Mouse (Mus musculus): ENCODE results near the gene Mdm2. TPM values are rescaled to one million over a fixed set of nuclear protein-coding genes. Genes with fewer than 3 reads are reported as not detected.
A peak's percentile ranks its signal among the peaks of the same experiment; 100 is the strongest.

Gene Mdm2
- polyA plus RNA-seq, 1 experiment from 2014 or later, result 14.8 TPM

GRCm38 (mm10) chr10:117684298-117685170 is 26.0 kb downstream of the Mdm2 start:
- WGBS, result 82% methylated on average over 19 of the region's 19 CpGs

GRCm38 (mm10) chr10:117683734-117684037 is 26.9 kb downstream of the Mdm2 start:
- 0 out of 2 replicates have a peak, but pooled peaks cover 2% of the 10 kb centered on the region for H3K36me3 ChIP-seq (ENCODE audit: control insufficient read depth, insufficient read depth, low read length)
- H3K27ac ChIP-seq (replicated peaks), result no peak overlapping the region
- ATAC-seq (ENCODE audit: low FRiP score, low TSS enrichment) (no peak), DNase-seq (ENCODE audit: low spot score) (no peak)
- no peaks in the 10 kb centered on the region for H3K9me3 ChIP-seq (ENCODE audit: control insufficient read depth, low read length)
- no peak overlapping the region for H3K4me2 ChIP-seq (replicated peaks; ENCODE audit: low read depth)
- TF ChIP-seq CTCF (IDR thresholded peaks at IDR 0.05; ENCODE audit: low read depth) (no peak), EP300 (optimal IDR thresholded peaks at IDR 0.05) (no peak)
- no peak overlapping the region for H3K4me3 ChIP-seq (ENCODE audit: low read depth, low read length)
- H3K9ac ChIP-seq (ENCODE audit: low read length), result no peak overlapping the region
- H3K4me1 ChIP-seq (replicated peaks; ENCODE audit: control insufficient read depth, insufficient read depth), result no peaks in the 10 kb centered on the region
- H3K27me3 ChIP-seq (ENCODE audit: control insufficient read depth, insufficient read depth, low read length), result no peaks in the 10 kb centered on the region
- 88% methylated on average over 9 of the region's 9 CpGs for WGBS

More at GRCm38 (mm10) chr10:117684298-117685170, 26.0 kb downstream of the Mdm2 start:
- Histone ChIP-seq H3K9ac (ENCODE audit: low read length) (no peak overlapping the region), H3K27me3 (ENCODE audit: control insufficient read depth, insufficient read depth, low read length) (no peaks in the 10 kb centered on the region), H3K4me2 (replicated peaks; ENCODE audit: low read depth) (no peak overlapping the region), H3K36me3 (ENCODE audit: control insufficient read depth, insufficient read depth, low read length) (0 out of 2 replicates have a peak, but pooled peaks cover 4% of the 10 kb centered on the region), H3K9me3 (ENCODE audit: control insufficient read depth, low read length) (no peaks in the 10 kb centered on the region), H3K27ac (replicated peaks) (no peak overlapping the region), H3K4me1 (replicated peaks; ENCODE audit: control insufficient read depth, insufficient read depth) (no peaks in the 10 kb centered on the region), H3K4me3 (ENCODE audit: low read depth, low read length) (no peak overlapping the region)
- no peak for DNase-seq (ENCODE audit: low spot score)
- TF ChIP-seq CTCF (IDR thresholded peaks at IDR 0.05; ENCODE audit: low read depth), result no peak
- TF ChIP-seq EP300 (optimal IDR thresholded peaks at IDR 0.05), result no peak
- no peak for ATAC-seq (ENCODE audit: low FRiP score, low TSS enrichment)

- 0 out of 2 replicates have a peak, but pooled peaks cover 2% of the 10 kb centered on the region for H3K36me3 ChIP-seq (ENCODE audit: control insufficient read depth, insufficient read depth, low read length)
- H3K4me3 ChIP-seq (ENCODE audit: low read depth, low read length), result no peak overlapping the region
- no peak overlapping the region for H3K4me2 ChIP-seq (replicated peaks; ENCODE audit: low read depth)
- H3K9ac ChIP-seq (ENCODE audit: low read length), result no peak overlapping the region
- H3K4me1 ChIP-seq (replicated peaks; ENCODE audit: control insufficient read depth, insufficient read depth), result no peaks in the 10 kb centered on the region
- no peaks in the 10 kb centered on the region for H3K27me3 ChIP-seq (ENCODE audit: control insufficient read depth, insufficient read depth, low read length)
- TF ChIP-seq CTCF (IDR thresholded peaks at IDR 0.05; ENCODE audit: low read depth), result no peak
- TF ChIP-seq EP300 (optimal IDR thresholded peaks at IDR 0.05), result no peak
- ATAC-seq (ENCODE audit: low FRiP score, low TSS enrichment) (no peak), DNase-seq (ENCODE audit: low spot score) (no peak)
- no peaks in the 10 kb centered on the region for H3K9me3 ChIP-seq (ENCODE audit: control insufficient read depth, low read length)
- H3K27ac ChIP-seq (replicated peaks), result no peak overlapping the region
- WGBS, result 79% methylated on average over 30 of the region's 30 CpGs
These were observed 27.5 kb downstream of the Mdm2 start for GRCm38 (mm10) chr10:117682858-117683733.

GRCm38 (mm10) chr10:117681999-117682857 is 28.3 kb downstream of the Mdm2 start:
- H3K27me3 ChIP-seq (ENCODE audit: control insufficient read depth, insufficient read depth, low read length), result no peaks in the 10 kb centered on the region
- ATAC-seq (ENCODE audit: low FRiP score, low TSS enrichment) (no peak), DNase-seq (ENCODE audit: low spot score) (peak; percentile 65)
- no peaks in the 10 kb centered on the region for H3K4me1 ChIP-seq (replicated peaks; ENCODE audit: control insufficient read depth, insufficient read depth)
- H3K9ac ChIP-seq (ENCODE audit: low read length), result no peak overlapping the region
- 69% methylated on average over 14 of the region's 14 CpGs for WGBS
- no peaks in the 10 kb centered on the region for H3K9me3 ChIP-seq (ENCODE audit: control insufficient read depth, low read length)
- no peak overlapping the region for H3K4me2 ChIP-seq (replicated peaks; ENCODE audit: low read depth)
- no peaks in the 10 kb centered on the region for H3K36me3 ChIP-seq (ENCODE audit: control insufficient read depth, insufficient read depth, low read length)
- peak; percentile 73 for TF ChIP-seq CTCF (IDR thresholded peaks at IDR 0.05; ENCODE audit: low read depth)
- TF ChIP-seq EP300 (optimal IDR thresholded peaks at IDR 0.05), result no peak
- no peak overlapping the region for H3K27ac ChIP-seq (replicated peaks)
- H3K4me3 ChIP-seq (ENCODE audit: low read depth, low read length), result no peak overlapping the region

GRCm38 (mm10) chr10:117681543-117681942 is 29.0 kb downstream of the Mdm2 start:
- 89% methylated on average over 3 of the region's 3 CpGs for WGBS
- no peak for TF ChIP-seq EP300 (optimal IDR thresholded peaks at IDR 0.05)
- TF ChIP-seq CTCF (IDR thresholded peaks at IDR 0.05; ENCODE audit: low read depth), result no peak
- H3K4me1 ChIP-seq (replicated peaks; ENCODE audit: control insufficient read depth, insufficient read depth), result no peaks in the 10 kb centered on the region
- H3K9me3 ChIP-seq (ENCODE audit: control insufficient read depth, low read length), result no peaks in the 10 kb centered on the region
- no peak for ATAC-seq (ENCODE audit: low FRiP score, low TSS enrichment)
- no peaks in the 10 kb centered on the region for H3K36me3 ChIP-seq (ENCODE audit: control insufficient read depth, insufficient read depth, low read length)
- H3K27ac ChIP-seq (replicated peaks), result no peak overlapping the region
- no peaks in the 10 kb centered on the region for H3K27me3 ChIP-seq (ENCODE audit: control insufficient read depth, insufficient read depth, low read length)
- DNase-seq (ENCODE audit: low spot score), result no peak
- H3K9ac ChIP-seq (ENCODE audit: low read length), result no peak overlapping the region
- H3K4me3 ChIP-seq (ENCODE audit: low read depth, low read length), result no peak overlapping the region
- H3K4me2 ChIP-seq (replicated peaks; ENCODE audit: low read depth), result no peak overlapping the region

All from stomach, postnatal 0 days (tissue).